Mouse (Mus musculus) ES-E14 (cell line): ENCODE results near the gene Utrn.

ENCODE experiments used
- CHD2 ChIP-seq: IDR thresholded peaks from 2 replicates; pipeline ENCODE4 v1.6.1; 2014; ENCODE audit warnings: mild to moderate bottlenecking, low read depth, low read length, inconsistent platforms
- HCFC1 ChIP-seq: IDR thresholded peaks from 2 replicates; pipeline ENCODE4 v1.6.1; 2012; ENCODE audit warnings: low read length, inconsistent platforms, borderline replicate concordance; ENCODE audit not compliant: insufficient read depth
- MAFK ChIP-seq: IDR thresholded peaks from 2 replicates; pipeline ENCODE4 v1.6.1; 2014; ENCODE audit warnings: mild to moderate bottlenecking, low read depth, low read length, inconsistent platforms; ENCODE audit not compliant: insufficient read depth
- ZC3H11A ChIP-seq: IDR thresholded peaks from 2 replicates; pipeline ENCODE4 v1.6.1; 2012; ENCODE audit warnings: low read depth, mild to moderate bottlenecking, inconsistent platforms, low read length, borderline replicate concordance
- ZNF384 ChIP-seq: IDR thresholded peaks from 2 replicates; pipeline ENCODE4 v1.6.1; 2012; ENCODE audit warnings: low read depth, low read length, inconsistent platforms

- TF ChIP-seq ZNF384 (no peak), ZC3H11A (no peak), CHD2 (no peak), HCFC1 (no peak), MAFK (no peak)
Measured at GRCm38 (mm10) chr10:12858017-12858416, 11.1 kb downstream of the Utrn start.
